Mouse (Mus musculus): ENCODE results near the gene Rnf126. TPM values are rescaled to one million over a fixed set of nuclear protein-coding genes. Genes with fewer than 3 reads are reported as not detected.

Gene Rnf126
- polyA plus RNA-seq, 1 experiment, result 42.8 TPM

DNA sequence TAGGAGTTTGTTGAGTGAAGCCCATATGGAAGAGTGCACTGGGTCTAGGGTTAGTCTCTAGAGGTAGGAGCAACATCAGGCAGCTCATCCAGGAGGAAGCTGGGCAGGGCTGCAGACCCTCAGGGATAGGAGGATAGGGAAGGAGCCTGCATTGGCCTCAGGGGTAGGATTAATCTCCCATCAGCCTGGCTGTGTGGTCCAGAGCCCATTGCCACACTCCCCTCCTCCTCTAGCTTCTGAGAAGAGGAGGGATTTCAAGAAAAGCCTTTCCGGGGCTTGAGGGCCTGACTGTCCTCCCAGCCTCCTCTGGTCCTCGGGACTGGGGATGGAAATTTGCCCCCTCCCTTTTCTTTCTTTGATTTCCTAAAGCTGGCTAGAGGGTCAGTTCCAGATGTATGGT, 12.4 kb upstream of the Rnf126 start:
- H3K27ac ChIP-seq (ENCODE audit: control insufficient read depth, insufficient read depth, low read depth, low read length, poor library complexity), result no peak overlapping the region
- TF ChIP-seq POLR2A (IDR thresholded peaks at IDR 0.05; ENCODE audit: borderline replicate concordance, control insufficient read depth, low read depth, low read length) (no peak), CTCF (IDR thresholded peaks at IDR 0.05; ENCODE audit: control insufficient read depth, insufficient read depth, low read length) (no peak)
- H3K4me3 ChIP-seq (replicated peaks; ENCODE audit: control insufficient read depth, low read depth, low read length), result no peak overlapping the region
- peaks cover 5% of the 10 kb centered on the region; the same call in 1 of the 2 replicates for H3K4me1 ChIP-seq (ENCODE audit: control insufficient read depth, insufficient read depth, low read length)
- WGBS, result 15% methylated on average over 2 of the region's 2 CpGs

GRCm38 (mm10) chr10:79778006-79778405, 11.3 kb upstream of the Rnf126 start:
- Histone ChIP-seq H3K4me1 (ENCODE audit: control insufficient read depth, insufficient read depth, low read length) (peaks cover 5% of the 10 kb centered on the region; the same call in 1 of the 2 replicates), H3K4me3 (replicated peaks; ENCODE audit: control insufficient read depth, low read depth, low read length) (no peak overlapping the region), H3K27ac (ENCODE audit: control insufficient read depth, insufficient read depth, low read depth, low read length, poor library complexity) (no peak overlapping the region)
- 19% methylated on average over 15 of the region's 15 CpGs for WGBS
- TF ChIP-seq POLR2A (IDR thresholded peaks at IDR 0.05; ENCODE audit: borderline replicate concordance, control insufficient read depth, low read depth, low read length) (no peak), CTCF (IDR thresholded peaks at IDR 0.05; ENCODE audit: control insufficient read depth, insufficient read depth, low read length) (no peak)

DNA sequence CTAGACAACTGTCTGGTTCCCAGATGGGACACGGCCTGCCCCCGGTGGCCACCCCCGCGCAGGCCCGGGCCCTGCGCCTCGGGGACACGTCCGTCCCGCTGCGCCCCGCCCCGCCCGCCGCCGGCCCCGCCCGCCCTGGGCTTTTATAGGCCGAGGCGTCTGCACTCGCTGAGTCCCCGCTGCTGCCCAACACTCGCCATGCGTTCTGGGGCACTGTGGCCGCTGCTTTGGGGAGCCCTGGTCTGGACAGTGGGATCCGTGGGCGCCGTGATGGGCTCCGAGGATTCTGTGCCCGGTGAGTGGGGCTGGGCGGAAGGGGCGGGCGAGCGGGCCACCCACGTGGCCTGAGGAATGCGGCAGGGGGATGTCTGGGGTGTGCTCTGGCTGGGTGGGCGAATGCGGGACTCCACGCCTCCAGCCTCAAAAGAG, 10.4 kb upstream of the Rnf126 start, which contains the start of gene Fstl3:
Fstl3 (plus strand) TSS at position 170 of the 429 bp plus-strand sequence.
- no peak within 1 kb of the TSS for H3K4me3 ChIP-seq (replicated peaks; ENCODE audit: control insufficient read depth, low read depth, low read length)
- peaks cover 5% of the 10 kb centered on the region; the same call in 1 of the 2 replicates for H3K4me1 ChIP-seq (ENCODE audit: control insufficient read depth, insufficient read depth, low read length)
- WGBS, result 3% methylated on average over 39 of the region's 39 CpGs
- no peak for TF ChIP-seq CTCF (IDR thresholded peaks at IDR 0.05; ENCODE audit: control insufficient read depth, insufficient read depth, low read length)
- TF ChIP-seq POLR2A (IDR thresholded peaks at IDR 0.05; ENCODE audit: borderline replicate concordance, control insufficient read depth, low read depth, low read length), result no peak
- no peak within 1 kb of the TSS for H3K27ac ChIP-seq (ENCODE audit: control insufficient read depth, insufficient read depth, low read depth, low read length, poor library complexity)

- no peaks in the 10 kb centered on the region for H3K4me1 ChIP-seq (ENCODE audit: control insufficient read depth, insufficient read depth, low read length)
- TF ChIP-seq POLR2A (IDR thresholded peaks at IDR 0.05; ENCODE audit: borderline replicate concordance, control insufficient read depth, low read depth, low read length) (no peak), CTCF (IDR thresholded peaks at IDR 0.05; ENCODE audit: control insufficient read depth, insufficient read depth, low read length) (peak; percentile 43; the same call in 1 of the 2 replicates)
- no peak overlapping the region for H3K27ac ChIP-seq (ENCODE audit: control insufficient read depth, insufficient read depth, low read depth, low read length, poor library complexity)
- no peak overlapping the region for H3K4me3 ChIP-seq (replicated peaks; ENCODE audit: control insufficient read depth, low read depth, low read length)
- 71% methylated on average over 5 of the region's 5 CpGs for WGBS
These were observed 7.9 kb upstream of the Rnf126 start for GRCm38 (mm10) chr10:79774486-79775279.

DNA sequence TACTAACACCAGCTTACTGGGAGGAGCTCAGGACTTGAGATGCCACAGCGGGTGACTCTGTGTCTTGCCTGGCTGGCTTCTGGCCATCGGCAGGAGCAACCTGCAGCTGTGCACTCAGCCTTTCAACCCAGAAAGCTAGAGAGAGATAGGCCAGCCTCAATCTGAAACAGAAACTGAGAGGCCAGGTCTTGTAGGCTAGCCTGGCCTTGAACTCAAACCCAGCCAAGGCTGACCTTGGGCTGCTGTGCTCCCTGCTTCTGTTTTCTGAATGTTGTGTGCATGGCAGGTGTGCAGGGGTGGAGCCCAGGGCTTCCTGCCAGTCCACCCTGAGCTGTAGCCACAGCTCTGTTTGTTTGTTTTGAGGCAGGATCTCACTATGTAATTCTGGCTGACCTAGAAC, 6.5 kb upstream of the Rnf126 start:
- no peak overlapping the region for H3K4me3 ChIP-seq (replicated peaks; ENCODE audit: control insufficient read depth, low read depth, low read length)
- H3K27ac ChIP-seq (ENCODE audit: control insufficient read depth, insufficient read depth, low read depth, low read length, poor library complexity), result no peak overlapping the region
- WGBS, result 74% methylated on average over 2 of the region's 2 CpGs
- no peaks in the 10 kb centered on the region for H3K4me1 ChIP-seq (ENCODE audit: control insufficient read depth, insufficient read depth, low read length)
- TF ChIP-seq POLR2A (IDR thresholded peaks at IDR 0.05; ENCODE audit: borderline replicate concordance, control insufficient read depth, low read depth, low read length) (no peak), CTCF (IDR thresholded peaks at IDR 0.05; ENCODE audit: control insufficient read depth, insufficient read depth, low read length) (no peak)

DNA sequence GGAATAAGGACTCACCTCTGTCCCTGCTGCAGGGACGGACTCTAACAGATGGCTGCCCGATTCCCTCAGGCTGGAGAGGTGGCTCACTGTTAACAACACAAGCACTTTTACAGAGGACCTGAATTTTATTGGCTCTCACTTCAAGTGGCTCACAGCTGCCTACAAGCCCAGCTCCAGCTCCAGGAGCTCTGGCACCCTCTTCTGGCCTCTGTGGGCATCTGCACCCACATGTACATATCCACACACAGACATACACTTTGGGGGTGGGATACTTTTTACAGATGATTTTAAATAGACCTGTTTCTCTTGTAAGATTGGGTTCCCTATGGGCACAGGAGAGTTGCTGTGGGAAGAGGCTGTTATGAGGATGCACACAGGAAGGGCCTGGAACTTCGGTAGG, 5.6 kb upstream of the Rnf126 start:
- no peaks in the 10 kb centered on the region; the same call in 1 of the 2 replicates for H3K4me1 ChIP-seq (ENCODE audit: control insufficient read depth, insufficient read depth, low read length)
- TF ChIP-seq POLR2A (IDR thresholded peaks at IDR 0.05; ENCODE audit: borderline replicate concordance, control insufficient read depth, low read depth, low read length) (no peak), CTCF (IDR thresholded peaks at IDR 0.05; ENCODE audit: control insufficient read depth, insufficient read depth, low read length) (peak; percentile 23; the same call in 1 of the 2 replicates)
- WGBS, result 93% methylated on average over 3 of the region's 3 CpGs
- H3K4me3 ChIP-seq (replicated peaks; ENCODE audit: control insufficient read depth, low read depth, low read length), result no peak overlapping the region
- H3K27ac ChIP-seq (ENCODE audit: control insufficient read depth, insufficient read depth, low read depth, low read length, poor library complexity), result no peak overlapping the region

DNA sequence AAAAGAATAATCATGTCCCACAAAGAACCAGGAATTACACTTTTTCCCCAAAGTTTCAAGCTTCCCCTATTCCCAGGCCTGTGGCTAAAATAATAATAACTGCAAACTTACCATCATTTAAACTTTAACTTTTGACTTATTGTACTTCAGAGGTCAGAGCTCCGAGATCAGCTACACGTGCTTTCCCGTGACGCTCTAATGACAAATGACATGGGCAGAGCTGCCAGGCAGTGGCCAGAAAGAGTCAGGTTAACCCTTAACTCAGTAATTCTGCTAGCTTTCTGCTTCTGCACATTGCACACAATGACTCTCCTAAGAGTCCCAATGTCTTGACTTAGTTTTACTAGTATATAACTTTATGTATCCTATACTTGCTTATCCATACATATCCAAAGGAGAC, 2.6 kb upstream of the Rnf126 start:
- no peak overlapping the region for H3K27ac ChIP-seq (ENCODE audit: control insufficient read depth, insufficient read depth, low read depth, low read length, poor library complexity)
- WGBS, result 90% methylated on average over 4 of the region's 4 CpGs
- H3K4me1 ChIP-seq (ENCODE audit: control insufficient read depth, insufficient read depth, low read length), result peaks cover 4% of the 10 kb centered on the region; the same call in 1 of the 2 replicates
- TF ChIP-seq POLR2A (IDR thresholded peaks at IDR 0.05; ENCODE audit: borderline replicate concordance, control insufficient read depth, low read depth, low read length) (no peak), CTCF (IDR thresholded peaks at IDR 0.05; ENCODE audit: control insufficient read depth, insufficient read depth, low read length) (no peak)
- H3K4me3 ChIP-seq (replicated peaks; ENCODE audit: control insufficient read depth, low read depth, low read length), result no peak overlapping the region

DNA sequence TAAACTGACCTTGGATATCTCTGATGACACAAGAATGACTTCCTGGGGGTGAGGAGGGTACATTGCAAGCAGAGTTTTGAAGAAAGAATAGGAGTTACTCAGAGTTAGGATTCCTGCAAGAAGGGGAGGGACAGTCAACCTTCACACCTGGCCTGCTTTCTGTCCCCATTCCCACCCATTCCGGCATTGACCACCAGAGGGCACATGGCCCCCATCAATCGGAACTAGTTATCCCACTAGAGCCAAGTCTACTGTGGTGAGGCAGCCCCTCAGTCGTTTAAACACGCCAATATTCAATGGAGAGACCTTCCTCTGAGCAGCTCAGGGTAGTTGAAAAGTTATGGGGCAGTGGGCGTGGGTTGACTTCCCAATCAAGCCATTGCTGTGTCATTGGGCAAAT, 1.6 kb upstream of the Rnf126 start:
- peak; percentile 92 for TF ChIP-seq CTCF (IDR thresholded peaks at IDR 0.05; ENCODE audit: control insufficient read depth, insufficient read depth, low read length)
- no peak for TF ChIP-seq POLR2A (IDR thresholded peaks at IDR 0.05; ENCODE audit: borderline replicate concordance, control insufficient read depth, low read depth, low read length)
- Histone ChIP-seq H3K4me1 (ENCODE audit: control insufficient read depth, insufficient read depth, low read length) (peaks cover 4% of the 10 kb centered on the region; the same call in 1 of the 2 replicates), H3K27ac (ENCODE audit: control insufficient read depth, insufficient read depth, low read depth, low read length, poor library complexity) (no peak overlapping the region), H3K4me3 (replicated peaks; ENCODE audit: control insufficient read depth, low read depth, low read length) (no peak overlapping the region)
- 5% methylated on average over 5 of the region's 5 CpGs for WGBS
